Mouse (Mus musculus) heart, embryonic 13.5 days (tissue): ENCODE measurements at regions not wholly inside any gene's neighbourhood (a gene's known extent, or its start where the extent isn't known, plus 50 kb on each side); places are given as distances from the start of the nearest gene placed in this dataset.
A peak's percentile ranks its signal among the peaks of the same experiment; 100 is the strongest.
"Not testable (repeated sequence)": the region's sequence is repeated elsewhere in the genome, so short reads cannot be mapped to it uniquely, and the experiment has no call there.

Experiments
- ATAC-seq: fragments of 200-750 bp; cut with Nextera tagmentation; 2 replicates; pipeline ENCODE4 v1.8.0; 2017; ENCODE audit warnings: moderate TSS enrichment; ENCODE audit not compliant: insufficient number of reproducible peaks, low FRiP score, low TSS enrichment; ENCODE audit errors: extremely low read depth
- H3K27ac ChIP-seq: fragments of 300-500 bp; sonication (generic); replicated peaks from 2 replicates; pipeline ENCODE4 v1.5.1; 2015; ENCODE audit warnings: moderate library complexity, mild to moderate bottlenecking, inconsistent platforms
- H3K27me3 ChIP-seq: fragments of 300-500 bp; sonication (generic); replicated peaks from 2 replicates; pipeline ENCODE4 v1.6.1; 2015; ENCODE audit warnings: mild to moderate bottlenecking, inconsistent platforms
- H3K36me3 ChIP-seq: fragments of 300-500 bp; sonication (generic); 2 replicates; pipeline ENCODE4 v1.6.1; 2015; ENCODE audit warnings: mild to moderate bottlenecking, inconsistent platforms
- H3K4me1 ChIP-seq: fragments of 300-500 bp; sonication (generic); 2 replicates; pipeline ENCODE4 v1.6.1; 2015; ENCODE audit warnings: inconsistent platforms
- H3K4me2 ChIP-seq: fragments of 300-500 bp; sonication (generic); 2 replicates; pipeline ENCODE4 v1.6.1; 2015; ENCODE audit warnings: inconsistent platforms, mild to moderate bottlenecking, moderate library complexity
- H3K4me3 ChIP-seq: fragments of 300-500 bp; sonication (generic); 2 replicates; pipeline ENCODE4 v1.5.1; 2015; ENCODE audit warnings: moderate library complexity, mild to moderate bottlenecking, inconsistent platforms
- H3K9ac ChIP-seq: fragments of 300-500 bp; sonication (generic); 2 replicates; pipeline ENCODE4 v1.6.1; 2015; ENCODE audit warnings: inconsistent platforms, mild to moderate bottlenecking, moderate library complexity
- H3K9me3 ChIP-seq: fragments of 300-500 bp; sonication (generic); 2 replicates; pipeline ENCODE4 v1.6.1; 2016; ENCODE audit warnings: inconsistent platforms
- WGBS: fragments of 180-500 bp; shearing (Covaris S2); methylation state at CpG from one replicate; pipeline ENCODE4 v1.1.7; 2015; ENCODE audit warnings: mixed read lengths; 5-methylcytosine and 5-hydroxymethylcytosine counted together

GRCm38 (mm10) chrX:70871209-70871608 is 178.8 kb upstream of the Mamld1 start:
- no peak for ATAC-seq
- Histone ChIP-seq H3K27ac (no peak overlapping the region), H3K9me3 (no peaks in the 10 kb centered on the region), H3K9ac (no peak overlapping the region), H3K4me2 (no peak overlapping the region), H3K4me1 (no peaks in the 10 kb centered on the region), H3K36me3 (no peaks in the 10 kb centered on the region), H3K4me3 (no peak overlapping the region), H3K27me3 (no peaks in the 10 kb centered on the region; the same call in 1 of the 2 replicates)
- WGBS: 42% methylated on average over 1 of the region's 1 CpGs

DNA sequence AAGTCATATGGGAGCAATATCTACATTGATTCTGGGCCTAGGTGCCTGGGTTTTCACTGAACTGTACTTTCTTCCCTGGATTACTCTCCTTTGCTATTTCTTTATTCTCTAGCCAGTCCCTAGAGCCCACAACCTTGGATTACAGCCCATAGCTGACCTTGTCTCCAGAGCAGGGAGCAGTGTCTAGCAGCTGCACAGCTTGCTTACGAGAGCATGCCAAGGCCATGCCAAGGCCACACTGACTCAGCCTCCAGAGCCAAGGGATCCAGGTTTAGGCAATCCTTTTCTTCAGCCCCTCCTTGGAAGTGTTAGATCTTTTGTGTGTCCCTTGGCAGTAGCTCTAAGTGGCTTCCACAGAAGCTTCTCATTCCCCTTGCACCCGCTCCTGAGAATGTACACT is 168.7 kb upstream of the Mamld1 start:
- WGBS: 77% methylated on average over 2 of the region's 2 CpGs

DNA sequence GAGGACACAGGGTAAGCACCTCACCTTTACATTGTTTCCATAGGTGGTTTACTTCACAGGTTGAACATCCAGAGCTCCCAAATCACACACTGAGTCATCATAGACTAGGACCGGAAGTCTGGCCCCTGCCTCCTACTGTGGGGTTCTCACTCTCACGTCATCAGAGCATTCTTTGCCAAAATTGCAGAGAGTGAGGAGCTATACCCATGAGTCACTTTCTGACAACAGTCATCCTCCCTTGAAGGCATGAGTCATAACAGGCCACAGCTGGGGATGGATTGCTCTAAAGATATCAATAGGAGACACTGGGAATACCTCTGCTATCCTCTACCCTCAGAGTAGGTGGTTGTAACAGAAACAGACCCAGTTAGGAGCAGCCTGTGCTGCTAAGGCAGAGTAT is 166.6 kb upstream of the Mamld1 start:
- Histone ChIP-seq H3K4me1 (no peaks in the 10 kb centered on the region), H3K36me3 (no peaks in the 10 kb centered on the region), H3K4me3 (no peak overlapping the region), H3K27ac (no peak overlapping the region), H3K9me3 (no peaks in the 10 kb centered on the region), H3K9ac (no peak overlapping the region), H3K27me3 (no peaks in the 10 kb centered on the region), H3K4me2 (no peak overlapping the region)
- WGBS: 45% methylated on average over 2 of the region's 2 CpGs
- no peak for ATAC-seq

More for the DNA sequence above, 168.7 kb upstream of the Mamld1 start:
- Histone ChIP-seq H3K36me3 (no peaks in the 10 kb centered on the region), H3K27me3 (no peaks in the 10 kb centered on the region), H3K27ac (no peak overlapping the region), H3K9me3 (no peaks in the 10 kb centered on the region), H3K9ac (no peak overlapping the region), H3K4me1 (no peaks in the 10 kb centered on the region), H3K4me3 (no peak overlapping the region), H3K4me2 (no peak overlapping the region)
- ATAC-seq: no peak

GRCm38 (mm10) chrX:70894517-70894916 is 155.5 kb upstream of the Mamld1 start:
- H3K9me3 ChIP-seq: no peaks in the 10 kb centered on the region
- no peak overlapping the region for H3K9ac ChIP-seq
- no peaks in the 10 kb centered on the region for H3K36me3 ChIP-seq
- H3K27ac ChIP-seq: no peak overlapping the region
- no peaks in the 10 kb centered on the region for H3K27me3 ChIP-seq
- H3K4me3 ChIP-seq: no peak overlapping the region
- no peak for ATAC-seq
- WGBS: 63% methylated on average over 2 of the region's 2 CpGs
- H3K4me1 ChIP-seq: peaks cover 18% of the 10 kb centered on the region
- H3K4me2 ChIP-seq: no peak overlapping the region

GRCm38 (mm10) chrX:70895554-70895953 is 154.5 kb upstream of the Mamld1 start:
- 75% methylated on average over 4 of the region's 4 CpGs for WGBS
- peaks cover 28% of the 10 kb centered on the region for H3K4me1 ChIP-seq
- H3K4me3 ChIP-seq: no peak overlapping the region
- no peak overlapping the region for H3K4me2 ChIP-seq
- no peaks in the 10 kb centered on the region for H3K9me3 ChIP-seq
- H3K27ac ChIP-seq: no peak overlapping the region
- H3K36me3 ChIP-seq: no peaks in the 10 kb centered on the region
- no peaks in the 10 kb centered on the region for H3K27me3 ChIP-seq
- no peak for ATAC-seq
- no peak overlapping the region for H3K9ac ChIP-seq

DNA sequence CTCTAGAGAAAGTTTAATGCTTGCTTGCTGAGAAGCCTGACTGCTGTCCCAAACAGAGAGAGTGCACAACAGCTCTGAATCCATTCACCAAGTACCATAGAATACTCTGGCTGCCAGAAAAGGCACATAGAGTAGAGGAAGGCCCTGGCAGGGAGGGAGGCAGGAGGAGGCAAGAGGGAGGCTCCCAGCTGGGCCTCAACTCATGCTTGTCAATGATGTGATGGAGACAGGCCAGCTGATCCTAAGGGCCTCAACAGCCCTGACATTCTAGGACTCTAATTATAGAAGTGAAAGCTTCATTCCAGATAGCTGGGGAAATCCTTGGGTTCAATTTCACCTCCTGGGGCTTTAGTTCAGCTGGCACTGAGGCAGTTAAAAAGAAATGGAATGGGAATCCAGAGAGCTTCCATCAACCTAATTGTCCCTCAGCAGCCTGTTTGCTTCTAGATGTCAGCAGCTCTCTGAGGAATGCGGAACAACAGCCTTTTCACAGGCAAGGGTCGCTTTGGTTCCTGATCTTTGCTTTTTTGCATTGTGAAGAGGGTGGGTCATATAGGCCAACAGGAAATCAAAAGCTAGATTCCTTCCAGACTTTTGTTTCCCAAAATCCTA is 152.8 kb upstream of the Mamld1 start:
- WGBS: 37% methylated on average over 2 of the region's 2 CpGs
- H3K27me3 ChIP-seq: 0 out of 2 replicates have a peak, but pooled peaks cover 5% of the 10 kb centered on the region
- H3K9me3 ChIP-seq: no peaks in the 10 kb centered on the region
- no peak overlapping the region for H3K9ac ChIP-seq
- H3K36me3 ChIP-seq: no peaks in the 10 kb centered on the region
- ATAC-seq: no peak
- peak overlapping the region; percentile 63 for H3K27ac ChIP-seq
- H3K4me3 ChIP-seq: no peak overlapping the region
- no peak overlapping the region for H3K4me2 ChIP-seq
- peaks cover 28% of the 10 kb centered on the region for H3K4me1 ChIP-seq

DNA sequence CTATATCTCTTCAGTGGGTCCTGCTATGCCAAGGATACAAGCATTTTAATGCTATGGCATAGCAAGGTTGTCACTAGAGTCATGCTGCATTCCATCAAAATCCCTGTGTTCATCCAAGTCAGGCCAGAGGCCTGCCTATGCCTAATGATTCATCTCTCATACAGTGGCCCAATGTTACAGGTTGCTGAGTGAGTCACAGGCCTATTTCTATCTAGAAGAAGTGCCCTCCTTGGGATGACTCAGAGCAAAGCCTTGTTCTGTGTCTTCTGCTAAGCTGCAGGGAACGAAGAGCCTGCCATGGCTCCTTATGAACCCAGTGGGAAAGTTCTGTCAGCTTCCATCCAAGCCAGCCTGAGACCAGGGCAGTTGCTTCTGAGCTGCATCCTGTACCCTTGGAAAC is 151.2 kb upstream of the Mamld1 start:
- ATAC-seq: not testable (repeated sequence)

GRCm38 (mm10) chrX:70899720-70900479 is 150.2 kb upstream of the Mamld1 start:
- 44% methylated on average over 8 of the region's 8 CpGs for WGBS
- peak overlapping the region; percentile 50 for H3K27ac ChIP-seq
- H3K9ac ChIP-seq: no peak overlapping the region
- no peak overlapping the region for H3K4me2 ChIP-seq
- H3K27me3 ChIP-seq: 0 out of 2 replicates have a peak, but pooled peaks cover 5% of the 10 kb centered on the region
- no peaks in the 10 kb centered on the region for H3K36me3 ChIP-seq
- no peak; the same call in 1 of the 2 replicates for ATAC-seq
- H3K4me3 ChIP-seq: no peak overlapping the region
- H3K4me1 ChIP-seq: peaks cover 28% of the 10 kb centered on the region
- H3K9me3 ChIP-seq: no peaks in the 10 kb centered on the region

More for the DNA sequence above, 151.2 kb upstream of the Mamld1 start:
- not testable (repeated sequence) for H3K36me3 ChIP-seq, H3K4me2 ChIP-seq, H3K9me3 ChIP-seq, H3K4me3 ChIP-seq, H3K9ac ChIP-seq, H3K27me3 ChIP-seq, H3K27ac ChIP-seq
- peaks cover 28% of the 10 kb centered on the region for H3K4me1 ChIP-seq
- WGBS: 77% methylated on average over 1 of the region's 1 CpGs

GRCm38 (mm10) chrX:70925646-70926045 is 124.4 kb upstream of the Mamld1 start:
- ATAC-seq: no peak
- Histone ChIP-seq H3K9me3 (no peaks in the 10 kb centered on the region), H3K9ac (no peak overlapping the region), H3K27ac (no peak overlapping the region), H3K4me3 (no peak overlapping the region), H3K27me3 (no peaks in the 10 kb centered on the region), H3K36me3 (no peaks in the 10 kb centered on the region), H3K4me2 (no peak overlapping the region), H3K4me1 (no peaks in the 10 kb centered on the region)
- 50% methylated on average over 2 of the region's 2 CpGs for WGBS

DNA sequence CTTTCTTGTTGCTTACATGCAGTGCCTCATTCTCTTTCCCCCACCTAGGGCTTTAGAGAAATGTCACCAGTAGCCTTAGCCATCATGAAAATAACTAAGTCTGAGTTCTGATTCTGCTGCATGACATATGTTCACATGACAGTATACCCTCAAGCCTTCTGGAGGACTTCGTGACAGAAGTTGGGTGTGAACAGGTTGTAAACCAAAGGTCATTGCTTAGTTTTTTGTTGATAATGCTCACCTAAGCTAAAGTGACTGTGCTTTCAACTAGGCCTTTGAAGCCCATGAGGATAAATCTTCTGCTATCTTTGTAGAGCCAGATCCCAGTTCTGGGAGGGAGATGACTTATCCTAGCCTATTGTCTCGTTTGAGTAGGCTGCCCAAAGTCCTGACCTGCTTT is 118.1 kb upstream of the Mamld1 start:
- Histone ChIP-seq H3K9ac (no peak overlapping the region), H3K4me3 (no peak overlapping the region), H3K36me3 (no peaks in the 10 kb centered on the region), H3K9me3 (no peaks in the 10 kb centered on the region), H3K4me1 (no peaks in the 10 kb centered on the region), H3K27ac (no peak overlapping the region), H3K4me2 (no peak overlapping the region), H3K27me3 (peaks cover 3% of the 10 kb centered on the region; the same call in 1 of the 2 replicates)
- 44% methylated on average over 2 of the region's 2 CpGs for WGBS
- no peak for ATAC-seq

DNA sequence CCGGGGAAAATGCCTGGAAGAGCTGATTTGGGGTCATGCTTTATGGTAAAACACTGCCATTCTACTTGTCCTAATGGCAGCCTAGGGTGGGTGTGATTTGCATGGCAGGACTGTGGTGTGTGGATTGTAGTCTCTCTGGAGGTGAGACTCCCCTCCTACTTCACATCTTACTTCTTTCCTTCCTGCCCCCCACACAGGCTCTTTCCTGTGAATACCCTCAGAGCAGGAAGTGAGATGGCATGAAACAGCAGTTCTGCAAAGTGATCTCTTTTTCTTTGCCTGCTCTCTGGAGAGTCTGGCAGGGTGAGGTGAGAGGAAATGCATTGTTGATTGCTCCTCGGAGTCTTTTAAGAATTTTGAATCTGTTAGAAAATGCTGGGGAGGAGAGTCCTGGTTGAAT is 104.7 kb upstream of the Mamld1 start:
- no peaks in the 10 kb centered on the region for H3K4me1 ChIP-seq
- no peak overlapping the region for H3K27ac ChIP-seq
- H3K4me3 ChIP-seq: no peak overlapping the region
- H3K27me3 ChIP-seq: no peaks in the 10 kb centered on the region
- no peak for ATAC-seq
- H3K9me3 ChIP-seq: no peaks in the 10 kb centered on the region
- H3K4me2 ChIP-seq: no peak overlapping the region
- no peak overlapping the region for H3K9ac ChIP-seq
- 40% methylated on average over 2 of the region's 2 CpGs for WGBS
- no peaks in the 10 kb centered on the region for H3K36me3 ChIP-seq

GRCm38 (mm10) chrX:70946052-70946451 is 104.0 kb upstream of the Mamld1 start:
- Histone ChIP-seq H3K27me3 (no peaks in the 10 kb centered on the region), H3K9ac (no peak overlapping the region), H3K4me2 (no peak overlapping the region), H3K27ac (no peak overlapping the region), H3K9me3 (no peaks in the 10 kb centered on the region), H3K4me1 (no peaks in the 10 kb centered on the region), H3K4me3 (no peak overlapping the region), H3K36me3 (no peaks in the 10 kb centered on the region)
- no peak for ATAC-seq
- WGBS: 54% methylated on average over 8 of the region's 8 CpGs
